Mouse (Mus musculus) ES-Bruce4 (cell line): ENCODE data around the gene Ebi3.

Experiments used
- CTCF ChIP-seq: IDR thresholded peaks from one replicate; pipeline ENCODE4 v1.8.1; 2011; ENCODE audit warnings: low read depth, low read length
- EP300 ChIP-seq: IDR thresholded peaks from 2 replicates; pipeline ENCODE4 v1.6.1; 2011; ENCODE audit warnings: low read depth, low read length; ENCODE audit not compliant: insufficient read depth

DNA sequence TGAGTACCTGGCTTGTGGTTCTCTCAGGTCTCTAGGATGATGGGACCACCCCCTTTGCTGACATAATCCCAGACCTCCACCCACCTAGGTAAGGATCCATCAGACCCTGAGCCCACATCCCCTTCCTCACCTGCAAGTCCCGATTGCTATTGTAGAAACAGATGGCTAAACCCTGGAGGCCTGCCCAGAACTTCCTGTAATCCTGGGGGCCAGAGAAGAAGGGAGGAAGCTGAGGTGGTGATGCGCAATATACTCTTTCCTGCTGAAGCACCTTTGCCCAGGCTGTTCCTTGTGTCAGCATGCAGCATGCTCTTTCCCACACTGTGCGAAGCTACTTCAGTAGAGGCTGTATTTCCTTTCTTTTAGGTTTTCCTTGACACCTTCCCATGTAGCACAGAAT, 50.6 kb downstream of the Ebi3 start:
- no peak for TF ChIP-seq CTCF
- no peak for TF ChIP-seq EP300
